Mouse (Mus musculus) bone marrow macrophage, adult 2 months (primary cell): ENCODE measurements around the gene Mdc1. TPM values are rescaled to one million over a fixed set of nuclear protein-coding genes. Genes with fewer than 3 reads are reported as not detected.

Experiments used
- H3K27ac ChIP-seq: 2 replicates; pipeline ENCODE4 v1.5.1; 2012; ENCODE audit warnings: low read depth, low read length; ENCODE audit not compliant: insufficient read depth
- H3K4me1 ChIP-seq: 2 replicates; pipeline ENCODE4 v1.6.1; 2012; ENCODE audit warnings: low read length; ENCODE audit not compliant: control insufficient read depth, insufficient read depth
- H3K4me3 ChIP-seq: 2 replicates; pipeline ENCODE4 v1.5.1; 2012; ENCODE audit warnings: mild to moderate bottlenecking, low read length, moderate library complexity; ENCODE audit not compliant: insufficient read depth
- CTCF ChIP-seq: IDR thresholded peaks from 2 replicates; pipeline ENCODE4 v1.5.1; 2012; ENCODE audit warnings: low read depth, mild to moderate bottlenecking, low read length, moderate library complexity
- POLR2A ChIP-seq: IDR thresholded peaks from 2 replicates; pipeline ENCODE4 v1.6.1; 2012; ENCODE audit warnings: mild to moderate bottlenecking, low read depth, low read length, borderline replicate concordance
- polyA plus RNA-seq: library from polyadenylated mRNA; stranded (reverse); fragments of >200 nt; gene quantifications from 2 replicates; pipeline ENCODE4 v1.2.4, GENCODE M21; 2012; ENCODE audit not compliant: missing spikeins, insufficient read depth, insufficient read length

Mdc1 gene
- polyA plus RNA-seq, 1 experiment = 17.7 TPM

DNA sequence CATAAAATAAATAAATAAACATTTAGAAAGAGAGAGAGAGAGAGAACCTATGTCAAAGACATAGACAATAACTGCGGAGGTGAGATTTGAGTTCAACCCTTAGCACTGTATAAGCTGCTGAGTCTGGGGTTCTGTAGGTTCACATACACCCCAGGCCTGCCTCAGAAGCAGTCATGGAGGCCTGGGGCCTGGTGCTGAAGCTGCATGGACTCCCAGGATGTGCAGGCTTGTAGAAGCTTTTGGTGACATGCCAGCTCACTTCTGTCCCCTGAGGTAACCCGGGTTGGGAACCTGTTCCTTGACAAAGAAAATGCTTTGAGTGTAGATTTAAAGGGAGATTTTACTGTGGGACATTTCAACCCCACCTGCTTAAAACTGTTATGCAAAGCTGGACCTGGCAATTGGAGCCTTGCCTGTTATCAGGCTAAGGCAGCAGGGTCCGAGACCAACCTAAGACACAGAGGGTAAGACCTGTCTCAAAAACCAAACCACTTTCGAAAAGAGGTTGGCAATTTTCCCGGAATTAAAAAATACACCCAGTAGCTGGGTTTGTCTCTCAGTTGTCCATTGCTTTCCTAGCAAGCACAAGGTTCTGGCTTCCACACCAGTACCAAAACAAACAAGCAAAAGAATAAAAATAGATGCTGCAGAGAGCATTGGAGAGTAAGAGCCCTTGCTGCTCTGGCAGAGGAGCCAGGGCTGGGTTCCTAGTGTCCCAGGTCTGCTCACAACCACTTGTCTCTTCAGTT lies 30.2 kb upstream of the Mdc1 start:
- Histone ChIP-seq H3K27ac (no peak overlapping the region), H3K4me3 (no peak overlapping the region), H3K4me1 (peaks cover 73% of the 10 kb centered on the region)
- TF ChIP-seq POLR2A (no peak), CTCF (no peak)

GRCm38 (mm10) chr17:35812307-35812706 lies 29.0 kb upstream of the Mdc1 start:
- TF ChIP-seq CTCF = no peak
- TF ChIP-seq POLR2A = no peak
- H3K27ac ChIP-seq = peak overlapping the region; percentile 82; the same call in 1 of the 2 replicates
- peaks cover 73% of the 10 kb centered on the region for H3K4me1 ChIP-seq
- no peak overlapping the region for H3K4me3 ChIP-seq

GRCm38 (mm10) chr17:35812736-35813135 lies 28.6 kb upstream of the Mdc1 start:
- TF ChIP-seq CTCF (no peak), POLR2A (no peak)
- H3K4me1 ChIP-seq = peaks cover 69% of the 10 kb centered on the region
- H3K4me3 ChIP-seq = no peak overlapping the region
- H3K27ac ChIP-seq = peak overlapping the region; percentile 82

DNA sequence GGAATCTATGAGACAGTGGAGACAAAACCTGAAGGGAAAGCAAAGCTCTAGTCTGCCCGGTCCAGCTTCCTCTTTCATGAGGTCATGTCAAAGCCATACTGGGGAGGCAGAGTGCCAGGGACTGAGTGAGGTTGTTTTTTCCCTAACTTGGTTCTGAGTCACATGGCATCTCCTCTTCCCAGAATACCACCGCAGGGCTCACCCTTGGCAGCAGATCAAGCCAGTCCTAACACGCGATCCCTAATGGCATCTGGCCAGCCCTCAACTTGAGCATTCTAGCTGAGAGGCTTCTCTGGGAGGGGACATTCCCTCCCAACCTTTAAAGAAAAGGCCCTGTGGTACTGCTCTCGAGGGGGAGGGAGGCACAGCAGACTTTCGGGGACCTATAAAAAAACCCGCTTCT lies 28.1 kb upstream of the Mdc1 start:
- Histone ChIP-seq H3K27ac (peak overlapping the region; percentile 92), H3K4me1 (peaks cover 63% of the 10 kb centered on the region), H3K4me3 (0 out of 2 replicates have a peak overlapping the region, but pooled peaks have one; percentile 8)
- TF ChIP-seq CTCF (no peak), POLR2A (no peak)

- no peak for TF ChIP-seq POLR2A
- TF ChIP-seq CTCF = no peak
- Histone ChIP-seq H3K4me3 (peak overlapping the region; percentile 8; the same call in 1 of the 2 replicates), H3K4me1 (peaks cover 59% of the 10 kb centered on the region), H3K27ac (peak overlapping the region; percentile 92)
Observed at GRCm38 (mm10) chr17:35813653-35814052, 27.7 kb upstream of the Mdc1 start.

GRCm38 (mm10) chr17:35814678-35815077 lies 26.6 kb upstream of the Mdc1 start:
- Histone ChIP-seq H3K27ac (peak overlapping the region; percentile 77), H3K4me1 (peaks cover 53% of the 10 kb centered on the region), H3K4me3 (no peak overlapping the region)
- no peak for TF ChIP-seq POLR2A

- Histone ChIP-seq H3K4me1 (peaks cover 53% of the 10 kb centered on the region), H3K27ac (no peak overlapping the region), H3K4me3 (no peak overlapping the region)
- TF ChIP-seq CTCF (no peak), POLR2A (no peak)
Observed at GRCm38 (mm10) chr17:35815836-35816235, 25.5 kb upstream of the Mdc1 start.

GRCm38 (mm10) chr17:35816686-35817085 lies 24.6 kb upstream of the Mdc1 start:
- Histone ChIP-seq H3K27ac (no peak overlapping the region), H3K4me1 (peaks cover 45% of the 10 kb centered on the region), H3K4me3 (no peak overlapping the region)
- no peak for TF ChIP-seq POLR2A

GRCm38 (mm10) chr17:35817226-35817625 lies 24.1 kb upstream of the Mdc1 start:
- H3K4me3 ChIP-seq = no peak overlapping the region
- peaks cover 39% of the 10 kb centered on the region for H3K4me1 ChIP-seq
- H3K27ac ChIP-seq = no peak overlapping the region
- TF ChIP-seq POLR2A = no peak
- no peak for TF ChIP-seq CTCF

DNA sequence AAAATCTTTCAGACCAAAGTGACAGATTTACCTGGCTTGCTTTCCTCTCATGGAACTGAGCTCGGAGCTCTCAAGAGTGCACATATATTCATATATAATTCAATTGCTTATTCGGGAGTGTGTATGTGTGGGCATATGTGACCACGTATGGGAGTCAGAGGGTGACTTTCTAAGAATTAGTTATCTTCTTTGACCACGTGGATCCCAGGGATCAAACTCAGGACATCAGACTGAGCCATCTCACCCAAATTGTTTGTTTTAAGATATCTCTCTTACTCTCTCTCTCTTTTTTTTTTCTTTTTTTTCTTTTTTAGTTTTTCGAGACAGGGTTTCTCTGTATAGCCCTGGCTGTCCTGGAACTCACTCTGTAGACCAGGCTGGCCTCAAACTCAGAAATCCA lies 21.2 kb upstream of the Mdc1 start:
- TF ChIP-seq POLR2A (no peak), CTCF (no peak)
- Histone ChIP-seq H3K27ac (no peak overlapping the region), H3K4me3 (no peak overlapping the region), H3K4me1 (peaks cover 16% of the 10 kb centered on the region)
